Mouse (Mus musculus) embryonic facial prominence, embryonic 15.5 days (tissue): ENCODE measurements at regions not wholly inside any gene's neighbourhood (a gene's known extent, or its start where the extent isn't known, plus 50 kb on each side); places are given as distances from the start of the nearest gene placed in this dataset.

Experiments
- ATAC-seq: fragments of 200-750 bp; cut with Nextera tagmentation; 2 replicates; pipeline ENCODE4 v1.8.0; 2017; ENCODE audit warnings: low read depth, moderate TSS enrichment; ENCODE audit not compliant: insufficient number of reproducible peaks, low FRiP score, low TSS enrichment
- H3K27ac ChIP-seq: fragments of 300-500 bp; sonication (generic); replicated peaks from 2 replicates; pipeline ENCODE4 v1.5.1; 2015; ENCODE audit warnings: mild to moderate bottlenecking, inconsistent platforms
- H3K27me3 ChIP-seq: fragments of 300-500 bp; sonication (generic); 2 replicates; pipeline ENCODE4 v1.6.1; 2015; ENCODE audit warnings: inconsistent platforms
- H3K36me3 ChIP-seq: fragments of 300-500 bp; sonication (generic); 2 replicates; pipeline ENCODE4 v1.6.1; 2015; ENCODE audit warnings: mild to moderate bottlenecking, inconsistent platforms
- H3K4me1 ChIP-seq: fragments of 300-500 bp; sonication (generic); 2 replicates; pipeline ENCODE4 v1.6.1; 2015; ENCODE audit warnings: inconsistent platforms
- H3K4me2 ChIP-seq: fragments of 300-500 bp; sonication (generic); replicated peaks from 2 replicates; pipeline ENCODE4 v1.6.1; 2015; ENCODE audit warnings: mild to moderate bottlenecking, inconsistent platforms
- H3K4me3 ChIP-seq: fragments of 300-500 bp; sonication (generic); replicated peaks from 2 replicates; pipeline ENCODE4 v1.5.1; 2015; ENCODE audit warnings: mild to moderate bottlenecking, inconsistent platforms
- H3K9ac ChIP-seq: fragments of 300-500 bp; sonication (generic); 2 replicates; pipeline ENCODE4 v1.6.1; 2015; ENCODE audit warnings: inconsistent platforms
- H3K9me3 ChIP-seq: fragments of 300-500 bp; sonication (generic); replicated peaks from 2 replicates; pipeline ENCODE4 v1.6.1; 2016; ENCODE audit warnings: inconsistent platforms
- WGBS: fragments of 180-500 bp; shearing (Covaris S2); methylation state at CpG from one replicate; pipeline ENCODE4 v1.1.7; 2015; 5-methylcytosine and 5-hydroxymethylcytosine counted together

DNA sequence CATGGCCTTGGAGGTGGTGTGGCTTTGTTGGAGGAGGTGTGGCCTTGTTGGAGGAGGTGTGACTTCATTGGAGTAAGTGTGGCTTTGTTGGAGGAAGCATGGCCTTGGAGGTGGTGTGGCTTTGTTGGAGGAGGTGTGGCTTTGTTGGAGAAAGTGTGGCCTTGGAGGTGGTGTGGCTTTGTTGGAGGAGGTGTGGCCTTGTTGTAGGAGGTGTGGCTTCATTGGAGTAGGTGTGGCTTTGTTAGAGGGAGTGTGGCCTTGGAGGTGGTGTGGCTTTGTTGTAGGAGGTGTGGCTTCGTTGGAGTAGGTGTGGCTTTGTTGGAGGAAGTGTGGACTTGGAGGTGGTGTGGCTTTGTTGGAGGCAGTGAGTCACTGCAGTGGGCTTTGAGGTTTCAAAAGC, 385.0 kb downstream of the Ajap1 start:
- no peak for ATAC-seq
- H3K27ac ChIP-seq = no peak overlapping the region
- H3K4me2 ChIP-seq = no peak overlapping the region
- no peaks in the 10 kb centered on the region for H3K36me3 ChIP-seq
- H3K27me3 ChIP-seq = no peaks in the 10 kb centered on the region
- H3K9ac ChIP-seq = no peak overlapping the region
- H3K9me3 ChIP-seq = no peaks in the 10 kb centered on the region
- no peaks in the 10 kb centered on the region for H3K4me1 ChIP-seq
- no peak overlapping the region for H3K4me3 ChIP-seq
- 86% methylated on average over 1 of the region's 1 CpGs for WGBS

DNA sequence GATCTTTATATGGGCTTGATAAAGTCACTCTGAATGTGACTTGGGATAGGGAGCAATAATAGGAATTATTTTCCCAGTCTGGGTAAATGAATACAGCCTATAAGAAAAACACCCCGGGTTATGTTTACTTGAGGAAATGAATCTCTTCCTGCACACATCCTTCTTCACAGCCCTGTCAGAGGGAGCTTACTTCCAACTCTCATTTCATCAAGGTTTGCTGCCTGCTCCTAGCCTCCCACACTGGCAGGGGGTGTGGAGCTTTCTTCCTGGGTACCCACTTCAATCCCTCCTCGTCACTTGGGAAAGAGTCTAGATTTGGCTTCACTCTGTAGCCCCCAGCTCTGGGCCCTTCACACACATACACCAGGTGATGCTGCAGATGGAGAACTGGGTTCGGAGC, 389.5 kb downstream of the Ajap1 start:
- no peak overlapping the region for H3K4me2 ChIP-seq
- WGBS = 65% methylated on average over 3 of the region's 3 CpGs
- no peaks in the 10 kb centered on the region for H3K4me1 ChIP-seq
- no peaks in the 10 kb centered on the region for H3K36me3 ChIP-seq
- ATAC-seq = no peak
- no peaks in the 10 kb centered on the region for H3K27me3 ChIP-seq
- H3K9me3 ChIP-seq = no peaks in the 10 kb centered on the region
- no peak overlapping the region for H3K27ac ChIP-seq
- no peak overlapping the region for H3K4me3 ChIP-seq
- H3K9ac ChIP-seq = no peak overlapping the region

GRCm38 (mm10) chr4:153082166-153082565, 400.4 kb downstream of the Ajap1 start:
- no peaks in the 10 kb centered on the region for H3K27me3 ChIP-seq
- H3K9ac ChIP-seq = no peak overlapping the region
- no peak overlapping the region for H3K4me2 ChIP-seq
- no peak overlapping the region for H3K4me3 ChIP-seq
- H3K27ac ChIP-seq = no peak overlapping the region
- no peaks in the 10 kb centered on the region for H3K4me1 ChIP-seq
- ATAC-seq = no peak
- H3K9me3 ChIP-seq = no peaks in the 10 kb centered on the region
- H3K36me3 ChIP-seq = no peaks in the 10 kb centered on the region
- 45% methylated on average over 14 of the region's 14 CpGs for WGBS

GRCm38 (mm10) chr4:153074590-153074989, 408.0 kb downstream of the Ajap1 start:
- no peak overlapping the region for H3K9ac ChIP-seq
- H3K36me3 ChIP-seq = no peaks in the 10 kb centered on the region
- H3K4me2 ChIP-seq = no peak overlapping the region
- WGBS = 55% methylated on average over 3 of the region's 3 CpGs
- no peaks in the 10 kb centered on the region for H3K9me3 ChIP-seq
- no peak for ATAC-seq
- H3K27me3 ChIP-seq = no peaks in the 10 kb centered on the region
- no peaks in the 10 kb centered on the region for H3K4me1 ChIP-seq
- no peak overlapping the region for H3K27ac ChIP-seq
- H3K4me3 ChIP-seq = no peak overlapping the region

DNA sequence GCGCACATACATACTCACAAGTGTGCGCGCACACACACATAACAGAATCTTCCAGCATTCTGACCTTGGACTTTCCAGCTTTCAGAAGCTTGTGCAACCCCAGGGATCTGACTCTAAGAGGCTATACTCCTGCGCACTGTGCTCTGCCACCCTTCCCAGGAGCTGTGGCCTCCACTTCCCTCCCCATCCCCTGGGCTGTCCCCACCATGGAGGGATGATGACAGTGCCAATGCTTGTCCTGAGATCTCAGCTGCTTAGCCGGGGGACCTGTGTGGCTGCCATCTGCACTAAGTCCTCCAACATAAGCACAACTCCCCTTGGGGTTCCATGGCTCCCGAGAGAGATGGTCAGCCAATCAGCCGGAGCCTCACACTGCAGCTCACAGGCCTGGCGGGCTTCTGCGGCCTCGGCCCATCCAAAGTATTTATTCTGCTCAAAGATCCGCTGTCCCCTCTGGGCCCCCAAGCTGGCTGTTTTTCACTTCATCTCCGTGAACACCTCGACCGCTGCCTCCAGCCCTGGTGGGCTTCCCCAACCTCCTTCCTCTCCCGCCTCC, 412.3 kb downstream of the Ajap1 start:
- no peaks in the 10 kb centered on the region for H3K36me3 ChIP-seq
- no peak overlapping the region for H3K27ac ChIP-seq
- 50% methylated on average over 15 of the region's 15 CpGs for WGBS
- no peak for ATAC-seq
- H3K4me1 ChIP-seq = no peaks in the 10 kb centered on the region
- H3K4me2 ChIP-seq = no peak overlapping the region
- H3K27me3 ChIP-seq = no peaks in the 10 kb centered on the region
- no peaks in the 10 kb centered on the region for H3K9me3 ChIP-seq
- no peak overlapping the region for H3K4me3 ChIP-seq
- H3K9ac ChIP-seq = no peak overlapping the region

GRCm38 (mm10) chr4:153068484-153069033, 414.1 kb downstream of the Ajap1 start:
- WGBS = 44% methylated on average over 12 of the region's 12 CpGs

DNA sequence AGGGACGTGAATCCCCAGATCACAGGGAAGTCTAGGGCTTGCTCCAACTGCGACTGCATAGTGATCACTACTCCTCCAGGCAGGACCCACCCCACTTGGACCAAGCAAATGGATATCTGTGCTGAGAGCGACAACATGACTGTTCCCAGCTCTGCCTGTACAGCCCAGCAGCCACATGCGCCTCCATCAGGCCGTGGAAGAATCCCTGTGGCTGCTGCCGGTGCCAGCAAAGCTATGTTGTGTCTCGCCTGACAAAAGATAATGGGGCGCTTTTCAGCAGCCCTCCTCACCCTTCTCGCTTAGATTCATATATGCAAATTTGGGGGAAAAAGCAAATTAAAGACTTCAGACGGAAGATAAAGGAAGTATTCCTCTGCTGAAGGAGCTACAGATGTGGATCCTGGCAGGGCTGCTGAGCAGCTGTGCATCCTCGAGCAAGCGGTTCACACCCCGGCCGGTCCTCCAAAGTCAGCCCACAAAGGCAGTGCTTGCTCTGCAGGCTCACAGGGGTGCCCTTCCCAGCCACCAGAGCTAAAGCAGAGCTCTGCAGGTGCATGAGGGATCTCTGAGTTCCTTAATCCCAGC, 418.5 kb downstream of the Ajap1 start:
- WGBS = 64% methylated on average over 14 of the region's 14 CpGs
- Histone ChIP-seq H3K9me3 (no peaks in the 10 kb centered on the region), H3K4me1 (no peaks in the 10 kb centered on the region), H3K27ac (no peak overlapping the region), H3K4me2 (no peak overlapping the region), H3K27me3 (no peaks in the 10 kb centered on the region), H3K4me3 (no peak overlapping the region), H3K9ac (no peak overlapping the region), H3K36me3 (no peaks in the 10 kb centered on the region)
- ATAC-seq = no peak

More at GRCm38 (mm10) chr4:153068484-153069033, 414.1 kb downstream of the Ajap1 start:
- no peaks in the 10 kb centered on the region for H3K27me3 ChIP-seq
- no peaks in the 10 kb centered on the region for H3K9me3 ChIP-seq
- no peak overlapping the region for H3K4me2 ChIP-seq
- no peak overlapping the region for H3K4me3 ChIP-seq
- H3K36me3 ChIP-seq = no peaks in the 10 kb centered on the region
- H3K9ac ChIP-seq = no peak overlapping the region
- no peak overlapping the region for H3K27ac ChIP-seq
- no peaks in the 10 kb centered on the region for H3K4me1 ChIP-seq
- peak; percentile 67 for ATAC-seq

- no peaks in the 10 kb centered on the region for H3K9me3 ChIP-seq
- no peaks in the 10 kb centered on the region for H3K4me1 ChIP-seq
- H3K4me2 ChIP-seq = no peak overlapping the region
- 73% methylated on average over 9 of the region's 9 CpGs for WGBS
- no peak overlapping the region for H3K9ac ChIP-seq
- H3K36me3 ChIP-seq = no peaks in the 10 kb centered on the region
- no peaks in the 10 kb centered on the region for H3K27me3 ChIP-seq
- H3K4me3 ChIP-seq = no peak overlapping the region
- no peak for ATAC-seq
- H3K27ac ChIP-seq = no peak overlapping the region
Measured at GRCm38 (mm10) chr4:153063402-153063801, 419.2 kb downstream of the Ajap1 start.

DNA sequence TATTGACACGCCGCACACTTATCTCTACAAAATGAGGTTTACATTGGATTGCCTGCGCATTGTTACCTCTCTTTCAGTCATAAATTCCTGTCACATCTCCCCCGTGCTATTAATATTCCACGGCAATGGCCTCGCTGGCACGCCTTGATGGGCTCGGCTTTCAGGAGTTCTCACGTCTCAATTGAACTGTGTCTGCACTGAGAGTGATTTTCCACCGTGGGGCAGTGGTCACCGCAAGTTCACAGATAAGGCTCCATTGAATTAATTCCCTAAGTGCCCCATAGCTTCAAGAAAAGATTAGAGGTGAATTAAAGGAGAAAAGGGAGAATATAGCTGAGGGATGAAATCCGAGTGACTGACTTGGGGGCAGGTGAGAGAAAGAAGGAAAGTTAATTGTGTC, 424.5 kb downstream of the Ajap1 start:
- Histone ChIP-seq H3K27me3 (no peaks in the 10 kb centered on the region), H3K9ac (no peak overlapping the region), H3K9me3 (no peaks in the 10 kb centered on the region), H3K27ac (no peak overlapping the region), H3K36me3 (no peaks in the 10 kb centered on the region), H3K4me2 (no peak overlapping the region), H3K4me3 (no peak overlapping the region), H3K4me1 (no peaks in the 10 kb centered on the region)
- no peak for ATAC-seq
- 77% methylated on average over 12 of the region's 12 CpGs for WGBS

- no peaks in the 10 kb centered on the region for H3K4me1 ChIP-seq
- no peak overlapping the region for H3K9ac ChIP-seq
- ATAC-seq = no peak
- H3K4me3 ChIP-seq = no peak overlapping the region
- no peak overlapping the region for H3K4me2 ChIP-seq
- no peaks in the 10 kb centered on the region for H3K36me3 ChIP-seq
- H3K9me3 ChIP-seq = no peaks in the 10 kb centered on the region; the same call in 1 of the 2 replicates
- H3K27me3 ChIP-seq = no peaks in the 10 kb centered on the region
- no peak overlapping the region for H3K27ac ChIP-seq
Measured at GRCm38 (mm10) chr4:153023711-153024110, 458.9 kb downstream of the Ajap1 start.

GRCm38 (mm10) chr4:153019211-153019610, 463.4 kb downstream of the Ajap1 start:
- Histone ChIP-seq H3K36me3 (no peaks in the 10 kb centered on the region), H3K9ac (no peak overlapping the region), H3K4me2 (no peak overlapping the region), H3K9me3 (no peaks in the 10 kb centered on the region; the same call in 1 of the 2 replicates), H3K27ac (no peak overlapping the region), H3K4me3 (no peak overlapping the region), H3K27me3 (no peaks in the 10 kb centered on the region), H3K4me1 (no peaks in the 10 kb centered on the region)
- no peak for ATAC-seq
- WGBS = 87% methylated on average over 10 of the region's 10 CpGs
